Mouse (Mus musculus): ENCODE data around the gene Dyrk1b. TPM values are rescaled to one million over a fixed set of nuclear protein-coding genes. Genes with fewer than 3 reads are reported as not detected.

Gene Dyrk1b
- polyA plus RNA-seq, 1 experiment from 2014 or later, result 10.2 TPM

DNA sequence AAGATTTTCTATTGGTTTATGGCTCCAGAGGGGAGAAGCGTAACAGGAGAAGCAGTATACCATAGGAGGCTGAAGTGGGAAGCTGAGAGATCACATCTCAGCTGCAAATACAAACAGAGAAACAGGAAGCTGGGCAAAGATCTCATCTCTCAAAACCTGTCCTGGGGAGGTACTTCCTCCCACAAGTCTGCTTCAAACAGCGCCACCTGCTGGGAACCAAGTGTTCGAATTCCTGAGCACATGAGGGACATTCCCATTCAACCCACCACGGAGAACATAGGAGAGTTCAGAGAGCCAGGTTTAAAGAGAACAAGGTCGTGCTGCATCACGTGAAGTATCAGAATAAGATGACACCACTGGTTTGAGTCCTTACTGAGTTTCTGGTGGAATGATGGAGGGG is 13.9 kb upstream of the Dyrk1b start:
- H3K9me3 ChIP-seq (replicated peaks; ENCODE audit: control insufficient read depth, low read length, poor library complexity, severe bottlenecking), result no peaks in the 10 kb centered on the region
- ATAC-seq, result no peak
- no peaks in the 10 kb centered on the region for H3K27me3 ChIP-seq (ENCODE audit: control insufficient read depth, insufficient read depth, low read depth, low read length)
- H3K4me1 ChIP-seq (ENCODE audit: control insufficient read depth, insufficient read depth, low read length), result peaks cover 12% of the 10 kb centered on the region
- H3K4me2 ChIP-seq (ENCODE audit: low read length), result no peak overlapping the region
- H3K36me3 ChIP-seq (ENCODE audit: control insufficient read depth, insufficient read depth, low read length), result no peaks in the 10 kb centered on the region
- H3K9ac ChIP-seq (ENCODE audit: low read depth, low read length), result no peak overlapping the region
- no peak overlapping the region for H3K4me3 ChIP-seq (ENCODE audit: low read depth, low read length)
- H3K27ac ChIP-seq (ENCODE audit: low read length), result no peak overlapping the region
- WGBS, result 88% methylated on average over 6 of the region's 6 CpGs

DNA sequence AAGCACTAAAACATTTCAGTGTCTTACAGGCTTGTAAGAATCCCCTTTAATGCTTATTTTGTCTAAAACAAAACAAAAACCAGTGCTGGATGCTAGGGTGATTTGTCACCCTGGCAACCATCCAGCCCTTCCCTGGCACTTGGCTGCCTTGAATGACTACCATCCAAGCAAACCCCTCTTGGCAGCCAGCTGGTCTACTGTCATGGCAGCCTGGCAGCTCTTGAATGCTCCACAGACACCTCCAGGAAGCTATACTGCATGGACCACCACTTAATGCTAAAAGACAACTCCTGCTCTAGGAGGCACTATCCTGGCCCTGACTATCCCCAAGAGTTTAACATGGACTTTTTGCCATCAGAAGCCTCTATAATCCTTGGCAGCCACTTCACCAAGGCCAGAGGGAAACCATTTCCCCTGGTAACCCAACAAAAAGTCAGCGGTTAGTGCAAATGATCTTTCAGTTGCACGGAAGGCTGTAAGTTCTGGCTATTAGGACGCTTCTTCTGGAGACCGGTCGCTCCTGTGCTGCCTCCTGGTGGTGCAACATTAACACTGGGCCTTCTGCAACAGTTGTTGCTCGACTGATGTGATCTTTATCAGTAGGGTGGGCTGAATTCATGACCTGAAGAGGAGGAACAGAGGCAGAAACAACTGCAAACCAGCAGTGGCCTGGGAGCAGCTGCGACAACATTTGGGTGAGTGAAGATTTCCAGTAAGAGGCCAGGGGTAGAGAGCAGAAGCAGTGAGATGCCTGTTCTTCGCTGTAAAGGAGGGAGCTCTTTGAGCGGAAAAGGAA is 10.8 kb upstream of the Dyrk1b start:
- H3K4me3 ChIP-seq (ENCODE audit: low read depth, low read length), result peak overlapping the region; percentile 93
- H3K9ac ChIP-seq (ENCODE audit: low read depth, low read length), result peak overlapping the region; percentile 48
- H3K27me3 ChIP-seq (ENCODE audit: control insufficient read depth, insufficient read depth, low read depth, low read length), result no peaks in the 10 kb centered on the region
- H3K4me2 ChIP-seq (ENCODE audit: low read length), result peak overlapping the region; percentile 73
- H3K27ac ChIP-seq (ENCODE audit: low read length), result peak overlapping the region; percentile 54; the same call in 1 of the 2 replicates
- peaks cover 26% of the 10 kb centered on the region for H3K4me1 ChIP-seq (ENCODE audit: control insufficient read depth, insufficient read depth, low read length)
- no peaks in the 10 kb centered on the region for H3K36me3 ChIP-seq (ENCODE audit: control insufficient read depth, insufficient read depth, low read length)
- no peaks in the 10 kb centered on the region for H3K9me3 ChIP-seq (replicated peaks; ENCODE audit: control insufficient read depth, low read length, poor library complexity, severe bottlenecking)
- ATAC-seq, result peak; percentile 43
- 10% methylated on average over 9 of the region's 9 CpGs for WGBS

DNA sequence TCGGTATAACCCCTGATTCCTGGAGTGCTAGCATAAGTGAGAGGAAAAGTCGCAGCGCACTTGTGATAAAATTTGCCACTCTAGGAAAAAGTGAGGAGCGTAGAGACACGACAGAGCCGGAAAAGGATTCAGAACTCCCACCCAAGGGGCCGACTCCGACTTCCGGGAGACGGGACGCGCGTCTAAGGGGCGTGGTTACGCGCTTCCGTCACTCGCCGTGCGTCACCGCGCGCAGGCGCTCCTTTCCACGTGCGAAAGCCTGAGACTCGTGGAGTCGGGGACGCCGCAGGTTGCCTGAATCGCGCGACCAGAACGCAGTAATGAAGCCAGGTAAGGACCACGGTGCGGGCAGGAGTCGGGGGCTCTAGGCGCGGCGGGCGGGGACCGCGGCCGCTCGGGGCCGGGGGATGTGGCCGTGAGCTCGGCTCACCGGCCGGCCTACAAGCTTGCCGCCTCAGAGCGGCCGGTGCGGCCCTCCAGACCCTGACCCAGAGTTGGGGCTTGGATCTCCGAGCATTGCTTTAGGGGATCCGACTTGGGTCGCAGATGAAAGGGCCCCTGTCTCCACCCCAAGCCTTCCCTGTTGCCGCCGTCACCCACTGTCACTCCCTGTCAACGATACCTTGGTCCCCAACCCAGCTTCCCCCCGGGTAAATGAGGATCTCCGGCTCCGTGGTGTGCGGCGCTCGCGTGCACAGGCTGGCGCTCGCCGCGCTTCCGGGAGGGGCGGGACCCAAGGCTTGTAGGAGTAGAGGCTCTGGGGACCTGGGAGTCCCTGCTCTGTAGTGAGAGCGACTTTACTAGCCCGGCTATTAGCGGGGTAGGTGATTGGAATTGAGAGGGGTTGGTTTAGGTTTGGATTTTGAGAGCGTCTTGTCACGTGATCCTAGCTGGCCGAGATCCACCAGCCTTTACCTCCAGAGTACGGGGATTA is 9.5 kb upstream of the Dyrk1b start, which contains the start of gene Fbl:
Fbl (plus strand) TSS at position 222 of the 934 bp plus-strand sequence.
- H3K4me3 ChIP-seq (ENCODE audit: low read depth, low read length), result peak within 1 kb of the TSS; percentile 93
- peak; percentile 93 for ATAC-seq
- H3K36me3 ChIP-seq (ENCODE audit: control insufficient read depth, insufficient read depth, low read length), result no peaks in the 10 kb centered on the region
- H3K27ac ChIP-seq (ENCODE audit: low read length), result peak within 1 kb of the TSS; percentile 80
- under 1% methylated on average over 80 of the region's 80 CpGs for WGBS
- H3K9me3 ChIP-seq (replicated peaks; ENCODE audit: control insufficient read depth, low read length, poor library complexity, severe bottlenecking), result no peaks in the 10 kb centered on the region
- H3K9ac ChIP-seq (ENCODE audit: low read depth, low read length), result peak within 1 kb of the TSS; percentile 86
- H3K4me1 ChIP-seq (ENCODE audit: control insufficient read depth, insufficient read depth, low read length), result peaks cover 26% of the 10 kb centered on the region
- no peaks in the 10 kb centered on the region for H3K27me3 ChIP-seq (ENCODE audit: control insufficient read depth, insufficient read depth, low read depth, low read length)
- peak within 1 kb of the TSS; percentile 73 for H3K4me2 ChIP-seq (ENCODE audit: low read length)

DNA sequence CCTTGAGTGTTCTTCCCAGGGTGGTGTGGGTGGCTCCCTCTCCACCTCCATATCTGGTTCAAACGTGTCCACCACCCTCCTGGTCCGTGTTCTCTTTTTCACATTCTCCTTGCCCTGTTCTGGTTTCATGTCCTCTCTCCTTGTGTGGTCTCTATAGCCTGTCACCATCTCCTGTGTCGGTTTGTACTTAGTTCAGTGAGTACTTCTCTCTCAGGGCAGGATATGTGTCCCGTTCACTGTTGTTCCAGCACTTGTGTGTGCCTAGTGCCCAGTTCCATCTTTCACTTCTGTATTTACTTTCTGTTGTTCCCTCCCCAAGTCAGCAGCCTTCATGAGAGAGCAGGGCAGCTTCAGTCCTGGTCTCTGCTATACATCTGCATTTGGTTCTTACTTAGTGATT is 3.9 kb upstream of the Dyrk1b start:
- H3K27me3 ChIP-seq (ENCODE audit: control insufficient read depth, insufficient read depth, low read depth, low read length), result no peaks in the 10 kb centered on the region
- H3K4me2 ChIP-seq (ENCODE audit: low read length), result no peak overlapping the region
- 95% methylated on average over 4 of the region's 4 CpGs for WGBS
- no peaks in the 10 kb centered on the region for H3K9me3 ChIP-seq (replicated peaks; ENCODE audit: control insufficient read depth, low read length, poor library complexity, severe bottlenecking)
- H3K9ac ChIP-seq (ENCODE audit: low read depth, low read length), result no peak overlapping the region
- H3K36me3 ChIP-seq (ENCODE audit: control insufficient read depth, insufficient read depth, low read length), result peaks cover 15% of the 10 kb centered on the region
- H3K4me3 ChIP-seq (ENCODE audit: low read depth, low read length), result no peak overlapping the region
- ATAC-seq, result no peak
- H3K4me1 ChIP-seq (ENCODE audit: control insufficient read depth, insufficient read depth, low read length), result peaks cover 15% of the 10 kb centered on the region
- H3K27ac ChIP-seq (ENCODE audit: low read length), result no peak overlapping the region

DNA sequence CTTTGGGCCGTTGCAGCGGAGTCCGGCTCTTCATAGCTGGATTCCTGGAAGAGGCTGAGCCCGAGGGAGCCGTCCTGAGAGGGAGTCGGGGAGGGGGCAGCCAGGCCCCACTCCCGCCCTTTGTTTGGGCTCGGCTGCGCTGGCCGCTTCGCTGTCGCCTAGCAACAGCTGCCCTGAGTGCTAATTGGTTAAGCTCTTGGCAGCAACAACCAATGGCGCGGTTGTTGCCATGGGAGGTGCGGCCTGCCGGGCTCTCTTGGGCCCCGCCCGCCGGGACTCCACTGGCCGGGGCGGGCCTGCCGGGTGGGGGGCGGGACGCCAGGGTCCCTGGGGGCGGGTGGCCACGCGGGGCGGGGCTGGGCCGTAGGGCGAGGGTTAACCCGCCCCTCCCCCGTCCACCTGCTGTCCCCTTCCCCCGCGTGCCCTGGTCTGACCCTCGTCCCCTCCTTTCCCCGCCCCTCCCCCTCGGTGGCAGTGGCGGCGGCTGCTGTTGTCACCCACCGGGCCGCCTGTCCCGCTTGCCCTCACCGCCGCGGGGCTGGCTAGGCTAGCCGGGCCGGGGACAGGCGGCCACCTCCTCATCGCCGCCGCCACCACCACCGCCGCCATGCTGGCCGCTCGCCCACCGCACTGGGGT is 590 bp downstream of the Dyrk1b start:
- ATAC-seq, result peak; percentile 96
- peak overlapping the region; percentile 73 for H3K4me2 ChIP-seq (ENCODE audit: low read length)
- H3K9me3 ChIP-seq (replicated peaks; ENCODE audit: control insufficient read depth, low read length, poor library complexity, severe bottlenecking), result no peaks in the 10 kb centered on the region
- H3K9ac ChIP-seq (ENCODE audit: low read depth, low read length), result peak overlapping the region; percentile 93
- peak overlapping the region; percentile 94 for H3K4me3 ChIP-seq (ENCODE audit: low read depth, low read length)
- under 1% methylated on average over 48 of the region's 56 CpGs for WGBS
- H3K27ac ChIP-seq (ENCODE audit: low read length), result peak overlapping the region; percentile 97
- H3K36me3 ChIP-seq (ENCODE audit: control insufficient read depth, insufficient read depth, low read length), result peaks cover 47% of the 10 kb centered on the region
- peaks cover 11% of the 10 kb centered on the region for H3K4me1 ChIP-seq (ENCODE audit: control insufficient read depth, insufficient read depth, low read length)
- H3K27me3 ChIP-seq (ENCODE audit: control insufficient read depth, insufficient read depth, low read depth, low read length), result no peaks in the 10 kb centered on the region

DNA sequence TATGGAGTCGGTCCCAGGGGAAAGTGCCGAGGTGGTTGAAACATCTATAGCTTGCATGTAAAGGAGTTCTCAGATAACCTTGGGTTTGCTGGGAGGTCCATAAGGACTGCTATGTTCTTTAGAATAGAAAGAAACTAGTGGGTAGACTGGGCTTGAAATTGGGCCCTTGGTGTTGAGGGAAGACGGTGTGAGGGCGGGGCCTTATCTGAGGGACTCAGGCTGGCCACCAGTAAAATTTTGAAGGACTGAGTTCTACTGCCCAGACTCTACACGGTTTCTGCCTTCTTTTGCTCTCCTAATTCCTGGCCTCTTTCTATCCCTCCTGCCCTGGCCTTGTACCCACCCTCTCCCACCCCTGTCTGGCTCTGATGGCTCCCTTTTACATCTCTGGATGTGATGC is 1.6 kb downstream of the Dyrk1b start:
- H3K4me1 ChIP-seq (ENCODE audit: control insufficient read depth, insufficient read depth, low read length), result peaks cover 11% of the 10 kb centered on the region
- ATAC-seq, result no peak
- H3K9me3 ChIP-seq (replicated peaks; ENCODE audit: control insufficient read depth, low read length, poor library complexity, severe bottlenecking), result no peaks in the 10 kb centered on the region
- no peaks in the 10 kb centered on the region for H3K27me3 ChIP-seq (ENCODE audit: control insufficient read depth, insufficient read depth, low read depth, low read length)
- 67% methylated on average over 5 of the region's 5 CpGs for WGBS
- H3K4me3 ChIP-seq (ENCODE audit: low read depth, low read length), result peak overlapping the region; percentile 94
- H3K27ac ChIP-seq (ENCODE audit: low read length), result no peak overlapping the region; the same call in 1 of the 2 replicates
- H3K36me3 ChIP-seq (ENCODE audit: control insufficient read depth, insufficient read depth, low read length), result peaks cover 49% of the 10 kb centered on the region
- H3K4me2 ChIP-seq (ENCODE audit: low read length), result peak overlapping the region; percentile 73
- H3K9ac ChIP-seq (ENCODE audit: low read depth, low read length), result peak overlapping the region; percentile 93

DNA sequence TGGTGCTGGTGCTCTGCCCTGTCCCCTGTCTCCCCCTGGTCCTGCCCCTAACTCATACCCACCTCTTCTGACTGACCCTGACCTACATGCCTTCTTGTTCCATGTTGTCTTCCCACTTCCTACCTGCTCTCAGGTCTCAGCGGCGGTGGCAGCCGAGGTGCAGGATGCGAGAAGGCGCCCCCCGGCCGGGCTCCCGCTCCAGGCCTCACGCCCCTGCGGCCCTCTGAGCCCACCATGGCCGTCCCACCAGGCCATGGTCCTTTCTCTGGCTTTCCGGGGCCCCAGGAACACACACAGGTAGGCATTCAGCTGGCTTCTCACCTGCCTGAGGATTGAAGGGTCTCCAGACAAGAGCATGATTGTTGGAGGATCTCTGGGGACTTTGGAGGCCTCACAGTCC is 2.1 kb downstream of the Dyrk1b start:
- H3K9ac ChIP-seq (ENCODE audit: low read depth, low read length), result no peak overlapping the region
- ATAC-seq, result no peak
- no peak overlapping the region for H3K4me3 ChIP-seq (ENCODE audit: low read depth, low read length)
- WGBS, result 97% methylated on average over 12 of the region's 12 CpGs
- no peaks in the 10 kb centered on the region for H3K9me3 ChIP-seq (replicated peaks; ENCODE audit: control insufficient read depth, low read length, poor library complexity, severe bottlenecking)
- H3K4me1 ChIP-seq (ENCODE audit: control insufficient read depth, insufficient read depth, low read length), result peaks cover 11% of the 10 kb centered on the region
- no peaks in the 10 kb centered on the region for H3K27me3 ChIP-seq (ENCODE audit: control insufficient read depth, insufficient read depth, low read depth, low read length)
- peak overlapping the region; percentile 73; the same call in 1 of the 2 replicates for H3K4me2 ChIP-seq (ENCODE audit: low read length)
- peaks cover 48% of the 10 kb centered on the region for H3K36me3 ChIP-seq (ENCODE audit: control insufficient read depth, insufficient read depth, low read length)
- no peak overlapping the region for H3K27ac ChIP-seq (ENCODE audit: low read length)

DNA sequence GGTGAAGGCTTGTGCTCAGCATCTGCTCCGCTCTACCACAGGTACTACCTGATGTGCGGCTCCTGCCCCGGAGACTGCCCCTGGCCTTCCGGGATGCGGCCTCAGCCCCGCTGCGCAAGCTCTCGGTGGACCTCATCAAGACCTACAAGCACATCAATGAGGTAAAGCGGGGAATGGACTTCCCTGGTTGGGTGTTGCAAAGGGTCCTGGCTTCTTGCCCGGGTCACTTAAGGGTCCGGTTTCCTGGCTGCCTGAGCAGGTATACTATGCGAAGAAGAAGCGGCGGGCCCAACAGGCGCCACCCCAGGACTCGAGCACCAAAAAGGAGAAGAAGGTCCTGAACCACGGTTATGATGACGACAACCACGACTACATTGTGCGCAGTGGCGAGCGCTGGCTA is 3.1 kb downstream of the Dyrk1b start:
- no peak for ATAC-seq
- Histone ChIP-seq H3K4me3 (ENCODE audit: low read depth, low read length) (no peak overlapping the region), H3K4me1 (ENCODE audit: control insufficient read depth, insufficient read depth, low read length) (peaks cover 11% of the 10 kb centered on the region), H3K27me3 (ENCODE audit: control insufficient read depth, insufficient read depth, low read depth, low read length) (no peaks in the 10 kb centered on the region), H3K4me2 (ENCODE audit: low read length) (no peak overlapping the region), H3K27ac (ENCODE audit: low read length) (no peak overlapping the region), H3K9ac (ENCODE audit: low read depth, low read length) (no peak overlapping the region), H3K36me3 (ENCODE audit: control insufficient read depth, insufficient read depth, low read length) (peaks cover 53% of the 10 kb centered on the region), H3K9me3 (replicated peaks; ENCODE audit: control insufficient read depth, low read length, poor library complexity, severe bottlenecking) (no peaks in the 10 kb centered on the region)
- 97% methylated on average over 22 of the region's 22 CpGs for WGBS

All from midbrain, embryonic 16.5 days (tissue).